Mouse (Mus musculus) liver, embryonic 16.5 days (tissue): ENCODE measurements around the gene Ncam1. TPM values are rescaled to one million over a fixed set of nuclear protein-coding genes. Genes with fewer than 3 reads are reported as not detected.

ENCODE experiments used
- ATAC-seq: fragments of 200-750 bp; cut with Nextera tagmentation; 2 replicates; pipeline ENCODE4 v1.8.0; 2017; ENCODE audit warnings: low read depth, mild to moderate bottlenecking, moderate number of reproducible peaks, moderate library complexity
- H3K27ac ChIP-seq: fragments of 300-500 bp; sonication (generic); 2 replicates; pipeline ENCODE4 v1.5.1; 2014; ENCODE audit warnings: mild to moderate bottlenecking, low read length
- H3K27me3 ChIP-seq: fragments of 300-500 bp; sonication (generic); 2 replicates; pipeline ENCODE4 v1.6.1; 2014; ENCODE audit warnings: low read depth, low read length, mixed read lengths; ENCODE audit not compliant: control insufficient read depth, insufficient read depth
- H3K36me3 ChIP-seq: fragments of 300-500 bp; sonication (generic); 2 replicates; pipeline ENCODE4 v1.6.1; 2014; ENCODE audit warnings: mild to moderate bottlenecking; ENCODE audit not compliant: control insufficient read depth, insufficient read depth
- H3K4me1 ChIP-seq: fragments of 300-500 bp; sonication (generic); 2 replicates; pipeline ENCODE4 v1.6.1; 2014; ENCODE audit warnings: low read depth, low read length, mixed read lengths; ENCODE audit not compliant: control insufficient read depth
- H3K4me2 ChIP-seq: fragments of 300-500 bp; sonication (generic); 2 replicates; pipeline ENCODE4 v1.6.1; 2014; ENCODE audit warnings: low read depth, low read length, mixed read lengths
- H3K4me3 ChIP-seq: fragments of 300-500 bp; sonication (generic); 2 replicates; pipeline ENCODE4 v1.5.1; 2014; ENCODE audit warnings: low read depth, mild to moderate bottlenecking, low read length
- H3K9ac ChIP-seq: fragments of 300-500 bp; sonication (generic); 2 replicates; pipeline ENCODE4 v1.6.1; 2014; ENCODE audit warnings: low read depth, low read length
- H3K9me3 ChIP-seq: fragments of 300-500 bp; sonication (generic); replicated peaks from 2 replicates; pipeline ENCODE4 v1.6.1; 2016; ENCODE audit warnings: low read length; ENCODE audit not compliant: control insufficient read depth
- WGBS: fragments of 180-500 bp; shearing (Covaris S2); extraction: QIAGEN DNeasy Blood & Tissue Kit; methylation state at CpG from one replicate; pipeline ENCODE4 v1.1.7; 2014; ENCODE audit not compliant: insufficient replicate concordance; 5-methylcytosine and 5-hydroxymethylcytosine counted together
- polyA plus RNA-seq: library from polyadenylated mRNA; unstranded; fragments of >200 nt; fragmentation: Nextera tagmentation; extraction: Ambion mirVana; gene quantifications from 2 replicates; pipeline ENCODE4 v1.2.1, GENCODE M21; 2015

Gene Ncam1
- polyA plus RNA-seq, 1 experiment from 2014 or later: 4.6 TPM

DNA sequence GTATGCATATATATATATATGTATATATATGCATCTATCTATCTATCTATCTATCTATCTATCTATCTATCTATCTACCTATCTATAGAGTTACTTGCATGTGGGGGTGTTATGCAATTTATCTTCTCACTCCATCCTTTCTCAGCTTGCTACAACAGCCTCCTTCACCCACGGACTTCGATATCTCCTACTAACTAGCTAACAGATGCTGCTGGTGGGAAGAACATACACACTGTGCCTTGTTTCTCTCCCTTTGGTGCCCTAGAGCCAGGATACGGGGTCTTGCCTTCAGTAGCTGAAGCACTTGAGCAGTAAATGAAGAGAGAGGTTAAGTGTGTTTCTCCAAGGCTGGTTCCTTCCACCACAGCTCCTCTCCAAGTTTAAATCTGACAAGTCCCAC, 289.6 kb downstream of the Ncam1 start:
- no peaks in the 10 kb centered on the region for H3K9me3 ChIP-seq
- no peaks in the 10 kb centered on the region for H3K27me3 ChIP-seq
- no peak overlapping the region for H3K4me2 ChIP-seq
- no peak overlapping the region for H3K9ac ChIP-seq
- H3K4me1 ChIP-seq: no peaks in the 10 kb centered on the region
- no peak for ATAC-seq
- H3K27ac ChIP-seq: no peak overlapping the region
- H3K4me3 ChIP-seq: no peak overlapping the region
- 70% methylated on average over 3 of the region's 3 CpGs for WGBS
- no peaks in the 10 kb centered on the region for H3K36me3 ChIP-seq

- no peak for ATAC-seq
- Histone ChIP-seq H3K4me1 (no peaks in the 10 kb centered on the region), H3K27me3 (no peaks in the 10 kb centered on the region), H3K27ac (no peak overlapping the region), H3K4me3 (no peak overlapping the region), H3K9me3 (no peaks in the 10 kb centered on the region), H3K4me2 (no peak overlapping the region), H3K9ac (no peak overlapping the region), H3K36me3 (no peaks in the 10 kb centered on the region)
- 53% methylated on average over 9 of the region's 9 CpGs for WGBS
Observed at GRCm38 (mm10) chr9:49507829-49508585, 290.7 kb downstream of the Ncam1 start.

GRCm38 (mm10) chr9:49504658-49505057, 294.1 kb downstream of the Ncam1 start:
- no peak overlapping the region for H3K9ac ChIP-seq
- ATAC-seq: no peak

DNA sequence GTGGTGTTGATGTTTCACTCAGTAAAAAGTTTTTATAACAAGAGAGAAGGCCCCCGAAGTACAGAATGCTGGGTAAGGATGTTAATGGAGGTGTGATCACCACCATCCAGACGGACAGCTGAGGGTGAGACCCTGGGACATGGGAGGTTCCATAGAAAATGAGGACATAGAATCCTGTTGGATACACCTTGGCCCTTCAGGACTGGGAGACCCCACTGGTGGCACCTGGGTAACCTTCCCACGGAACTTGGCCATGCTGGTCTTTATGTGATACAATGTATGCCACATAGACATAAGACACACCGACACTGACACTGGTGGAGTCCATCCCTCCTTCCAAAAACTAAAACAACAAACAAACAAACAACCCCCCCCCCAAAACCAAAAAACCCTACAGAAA, 296.5 kb downstream of the Ncam1 start:
- Histone ChIP-seq H3K4me2 (no peak overlapping the region), H3K4me1 (no peaks in the 10 kb centered on the region), H3K27ac (no peak overlapping the region), H3K4me3 (no peak overlapping the region), H3K9me3 (no peaks in the 10 kb centered on the region), H3K9ac (no peak overlapping the region), H3K36me3 (no peaks in the 10 kb centered on the region), H3K27me3 (no peaks in the 10 kb centered on the region)
- WGBS: 65% methylated on average over 4 of the region's 4 CpGs
- ATAC-seq: no peak

More at GRCm38 (mm10) chr9:49504658-49505057, 294.1 kb downstream of the Ncam1 start:
- no peak overlapping the region for H3K4me3 ChIP-seq
- no peaks in the 10 kb centered on the region for H3K36me3 ChIP-seq
- no peaks in the 10 kb centered on the region for H3K9me3 ChIP-seq
- no peaks in the 10 kb centered on the region for H3K4me1 ChIP-seq
- H3K27ac ChIP-seq: no peak overlapping the region
- WGBS: 63% methylated on average over 5 of the region's 5 CpGs
- no peak overlapping the region for H3K4me2 ChIP-seq
- no peaks in the 10 kb centered on the region for H3K27me3 ChIP-seq

DNA sequence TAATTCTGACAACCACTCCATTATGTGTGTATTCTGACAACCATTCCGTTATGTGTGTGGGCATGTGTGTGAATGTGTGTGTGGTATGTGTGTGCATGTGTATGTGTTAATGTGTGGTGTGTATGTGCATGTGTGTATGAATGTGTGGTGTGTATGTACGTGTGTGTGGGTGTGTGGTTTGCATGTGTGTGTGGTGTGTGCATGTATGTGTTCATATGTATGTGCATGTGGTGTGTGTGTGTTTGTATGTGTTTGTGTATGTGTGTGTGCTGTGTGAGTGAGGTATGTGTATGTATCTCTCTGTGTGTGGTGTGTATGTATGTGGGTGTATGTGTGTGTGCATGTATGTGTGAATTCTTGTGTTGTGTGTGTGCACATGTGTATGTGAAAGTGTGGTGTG, 298.8 kb downstream of the Ncam1 start:
- no peak for ATAC-seq
- Histone ChIP-seq H3K9ac (no peak overlapping the region), H3K4me3 (no peak overlapping the region), H3K27ac (no peak overlapping the region), H3K36me3 (no peaks in the 10 kb centered on the region), H3K9me3 (no peaks in the 10 kb centered on the region), H3K27me3 (no peaks in the 10 kb centered on the region), H3K4me1 (no peaks in the 10 kb centered on the region), H3K4me2 (no peak overlapping the region)
- 52% methylated on average over 2 of the region's 2 CpGs for WGBS

- ATAC-seq: no peak
- Histone ChIP-seq H3K27ac (no peak overlapping the region), H3K4me1 (no peaks in the 10 kb centered on the region), H3K9me3 (no peaks in the 10 kb centered on the region), H3K4me2 (no peak overlapping the region), H3K4me3 (no peak overlapping the region), H3K27me3 (no peaks in the 10 kb centered on the region), H3K9ac (no peak overlapping the region), H3K36me3 (no peaks in the 10 kb centered on the region)
- 3% methylated on average over 4 of the region's 4 CpGs for WGBS
Observed at GRCm38 (mm10) chr9:49493979-49494649, 304.6 kb downstream of the Ncam1 start.

- H3K4me1 ChIP-seq: no peaks in the 10 kb centered on the region
- H3K4me3 ChIP-seq: no peak overlapping the region
- H3K4me2 ChIP-seq: no peak overlapping the region
- H3K27ac ChIP-seq: no peak overlapping the region
- no peak overlapping the region for H3K9ac ChIP-seq
- H3K36me3 ChIP-seq: no peaks in the 10 kb centered on the region
- WGBS: 61% methylated on average over 4 of the region's 4 CpGs
- H3K27me3 ChIP-seq: no peaks in the 10 kb centered on the region
- ATAC-seq: no peak
- H3K9me3 ChIP-seq: no peaks in the 10 kb centered on the region
Observed at GRCm38 (mm10) chr9:49490609-49491008, 308.1 kb downstream of the Ncam1 start.

GRCm38 (mm10) chr9:49488912-49489895, 309.5 kb downstream of the Ncam1 start:
- H3K27me3 ChIP-seq: no peaks in the 10 kb centered on the region
- H3K4me1 ChIP-seq: no peaks in the 10 kb centered on the region; the same call in 1 of the 2 replicates
- H3K27ac ChIP-seq: no peak overlapping the region
- no peak overlapping the region for H3K9ac ChIP-seq
- H3K4me3 ChIP-seq: no peak overlapping the region
- ATAC-seq: no peak
- H3K36me3 ChIP-seq: no peaks in the 10 kb centered on the region
- H3K9me3 ChIP-seq: no peaks in the 10 kb centered on the region
- no peak overlapping the region for H3K4me2 ChIP-seq
- WGBS: 22% methylated on average over 16 of the region's 16 CpGs
